Mouse (Mus musculus) hindlimb bud, embryonic 11.5 days (tissue): ENCODE data around the gene Ech1.
"Not testable (repeated sequence)": the region's sequence is repeated elsewhere in the genome, so short reads cannot be mapped to it uniquely, and the experiment has no call there.

ENCODE experiments used
- DNase-seq: peaks from one replicate; pipeline ENCODE4 v3.0.0-alpha.2; 2012; ENCODE audit warnings: low read depth, low spot score; ENCODE audit errors: extremely low spot score

Gene Ech1

DNA sequence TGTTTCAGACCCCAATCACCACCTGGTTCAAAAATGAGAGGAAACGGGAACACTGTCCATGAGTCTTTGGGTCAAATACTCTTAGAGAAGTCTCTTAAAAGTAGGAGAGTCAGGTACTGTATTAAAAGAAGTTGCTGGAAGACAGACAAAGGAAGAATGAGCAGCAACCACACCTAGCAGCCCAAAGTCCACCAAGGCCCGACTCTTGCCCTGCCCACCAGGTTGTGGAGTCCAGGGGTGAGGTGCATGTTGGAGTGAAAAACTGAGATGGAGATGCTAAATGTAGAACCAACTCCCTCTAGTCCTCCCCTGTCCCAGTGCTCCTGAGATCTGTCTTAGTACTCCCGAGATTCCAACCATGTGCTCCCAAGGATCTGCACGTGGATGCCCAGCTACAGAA lies 25.6 kb downstream of the Ech1 start:
- DNase-seq: no peak

DNA sequence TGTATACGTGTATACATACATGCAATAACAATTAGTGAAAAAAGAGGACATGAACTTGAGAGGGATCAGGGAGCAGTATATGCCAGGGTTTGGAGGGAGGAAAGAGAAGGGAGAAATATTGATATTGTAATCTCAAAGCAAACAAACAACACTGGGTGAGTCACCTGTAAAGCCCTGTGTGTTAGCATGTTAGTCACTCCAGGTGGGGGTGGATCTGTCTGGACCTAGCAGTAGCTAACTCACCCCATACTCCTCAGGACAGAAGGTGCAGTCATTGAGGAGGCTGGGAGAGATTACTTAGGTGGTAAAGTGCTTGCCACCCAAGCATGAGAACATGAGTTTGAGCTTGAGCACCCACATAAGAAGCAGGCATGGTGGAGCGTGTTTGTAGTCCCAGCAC lies 34.9 kb downstream of the Ech1 start:
- DNase-seq: no peak

DNA sequence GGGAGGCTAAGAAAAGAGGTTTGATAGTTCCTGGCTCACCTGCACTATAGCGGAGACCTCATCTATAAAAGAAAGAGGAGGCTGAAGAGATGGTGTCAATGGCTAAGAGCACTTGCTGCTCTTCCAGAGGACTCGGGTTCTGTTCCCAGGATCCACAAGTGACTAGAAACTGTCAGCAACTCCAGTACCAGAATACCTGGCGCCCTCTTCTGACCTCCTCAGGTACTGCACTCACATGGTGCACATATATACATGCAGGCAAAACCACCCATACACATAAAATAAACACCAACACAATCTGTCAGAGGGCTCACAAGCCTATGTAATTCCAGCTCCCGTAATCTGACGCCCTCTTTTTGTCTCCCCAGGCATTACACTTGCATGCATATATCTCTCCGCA lies 35.9 kb downstream of the Ech1 start:
- DNase-seq: no peak

DNA sequence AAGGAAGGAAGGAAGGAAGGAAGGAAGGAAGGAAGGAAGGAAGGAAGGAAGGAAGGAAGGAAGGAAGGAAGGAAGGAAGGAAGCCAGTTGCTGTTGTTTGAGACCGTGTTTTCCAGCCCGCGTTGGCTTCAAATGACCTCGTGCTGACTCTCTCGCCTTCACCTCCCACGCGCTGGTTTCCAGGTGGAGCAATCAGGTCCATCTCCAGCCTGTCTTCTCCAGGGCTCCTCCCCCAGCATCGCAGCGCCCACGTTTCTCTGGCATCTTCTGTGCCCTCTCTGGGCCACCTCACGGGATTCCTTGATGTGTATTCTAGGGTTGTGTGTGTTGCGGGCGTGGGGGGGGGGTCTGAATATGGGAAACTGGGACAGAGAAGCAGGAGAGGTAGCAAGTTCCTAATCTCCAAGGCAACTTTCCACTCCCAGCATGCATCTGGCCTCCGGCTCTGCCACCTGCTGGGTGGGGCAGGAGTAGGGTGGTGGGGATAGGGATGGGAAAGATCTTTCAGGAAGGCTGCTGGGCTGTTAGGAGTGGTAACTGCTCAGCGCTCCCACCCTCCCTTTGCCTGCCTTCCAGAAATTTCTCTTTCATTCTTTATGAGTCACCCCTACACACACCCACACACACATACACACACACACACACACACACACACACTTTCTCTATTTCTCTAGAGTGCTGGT lies 37.9 kb downstream of the Ech1 start:
- no peak for DNase-seq

DNA sequence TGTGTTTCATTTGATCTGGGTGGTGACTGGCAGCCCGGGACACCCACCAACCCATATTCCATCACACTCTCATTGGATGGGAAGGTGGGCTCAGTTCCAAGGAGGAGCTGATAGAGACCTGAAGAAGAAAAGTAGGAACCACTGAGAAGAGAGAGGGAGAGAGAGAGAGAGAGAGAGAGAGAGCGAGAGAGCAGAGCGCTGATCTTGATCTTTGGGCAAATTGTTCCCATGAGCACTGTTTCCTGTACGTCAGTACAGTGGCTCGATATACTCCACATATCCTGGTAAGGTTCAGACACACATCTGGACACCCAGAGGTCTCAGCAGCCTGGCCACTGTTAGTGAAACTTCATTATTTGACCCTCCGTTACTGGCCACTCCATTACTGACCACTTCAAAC lies 38.5 kb downstream of the Ech1 start, which contains the start of gene Lgals7:
TSS of gene Lgals7 (plus strand) at position 314 of the 400 bp plus-strand sequence.
- DNase-seq: no peak

GRCm38 (mm10) chr7:28864288-28864750 lies 39.3 kb downstream of the Ech1 start:
- DNase-seq: no peak

DNA sequence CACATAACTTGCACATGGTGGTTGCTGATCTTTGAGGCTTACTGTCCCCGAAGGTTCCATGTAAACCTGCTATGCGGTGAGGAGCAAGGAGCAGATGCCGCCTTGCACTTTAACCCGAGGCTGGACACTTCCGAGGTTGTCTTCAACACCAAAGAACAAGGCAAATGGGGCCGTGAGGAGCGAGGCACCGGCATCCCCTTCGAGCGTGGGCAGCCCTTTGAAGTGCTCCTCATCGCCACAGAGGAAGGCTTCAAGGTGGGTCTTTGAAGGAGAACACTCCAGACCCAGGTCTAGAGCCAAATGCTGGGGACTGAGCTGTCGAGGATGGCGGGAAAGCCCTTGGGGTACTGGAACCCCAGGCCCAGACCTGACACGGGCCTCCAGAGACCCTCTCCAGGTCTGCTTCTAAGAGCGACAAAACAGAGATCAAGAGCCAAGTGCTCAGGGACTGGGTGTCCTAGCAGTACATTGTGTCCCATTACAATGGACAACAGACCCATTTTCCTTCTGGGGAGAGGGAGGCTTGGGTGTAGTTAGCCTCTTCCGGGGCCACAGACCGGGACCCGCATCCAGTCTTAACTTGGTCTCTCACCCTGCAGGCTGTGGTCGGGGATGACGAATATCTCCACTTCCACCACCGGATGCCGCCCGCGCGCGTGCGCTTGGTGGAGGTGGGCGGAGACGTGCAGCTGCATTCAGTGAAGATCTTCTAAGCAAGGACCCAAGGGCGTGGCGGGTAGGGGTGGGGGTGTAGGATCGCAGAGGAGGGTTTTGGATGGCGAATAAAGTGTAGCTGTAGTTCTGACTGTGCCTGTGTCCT lies 40.7 kb downstream of the Ech1 start:
- no peak for DNase-seq

DNA sequence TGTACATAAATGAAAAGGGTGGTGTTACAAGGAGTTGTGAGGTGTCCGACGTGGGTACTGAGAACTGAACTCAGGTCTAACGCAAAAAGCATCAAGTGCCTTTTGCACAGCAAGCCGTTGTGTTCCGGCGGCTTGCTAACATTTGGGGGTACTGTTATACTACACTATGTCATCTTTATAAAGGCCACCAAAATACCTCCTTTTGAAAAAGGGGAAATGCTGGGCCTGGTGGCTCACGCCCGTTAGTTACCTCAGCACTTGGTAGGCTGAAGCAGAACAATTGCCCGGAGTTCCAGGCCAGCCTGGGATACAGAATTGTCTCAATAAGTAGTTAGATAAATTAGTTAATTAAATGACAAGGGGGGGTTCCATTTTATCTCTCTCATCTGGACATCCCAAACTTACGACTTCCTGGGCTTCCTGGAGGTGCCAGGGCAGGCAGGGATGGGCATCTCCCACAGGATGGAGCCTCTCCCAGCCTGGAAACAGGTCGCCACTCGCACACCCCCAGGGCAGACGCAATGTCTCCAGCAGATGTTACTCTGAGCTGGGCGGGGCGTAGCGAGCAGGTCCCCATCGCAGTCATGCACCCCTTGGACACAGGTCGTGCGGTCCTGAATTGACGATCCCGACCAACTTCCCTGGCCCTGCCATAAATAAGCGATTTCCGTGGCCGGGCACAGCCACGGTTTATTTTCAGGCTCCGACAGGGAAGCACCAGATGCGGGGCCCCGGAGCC lies 41.9 kb downstream of the Ech1 start:
- DNase-seq: no peak

DNA sequence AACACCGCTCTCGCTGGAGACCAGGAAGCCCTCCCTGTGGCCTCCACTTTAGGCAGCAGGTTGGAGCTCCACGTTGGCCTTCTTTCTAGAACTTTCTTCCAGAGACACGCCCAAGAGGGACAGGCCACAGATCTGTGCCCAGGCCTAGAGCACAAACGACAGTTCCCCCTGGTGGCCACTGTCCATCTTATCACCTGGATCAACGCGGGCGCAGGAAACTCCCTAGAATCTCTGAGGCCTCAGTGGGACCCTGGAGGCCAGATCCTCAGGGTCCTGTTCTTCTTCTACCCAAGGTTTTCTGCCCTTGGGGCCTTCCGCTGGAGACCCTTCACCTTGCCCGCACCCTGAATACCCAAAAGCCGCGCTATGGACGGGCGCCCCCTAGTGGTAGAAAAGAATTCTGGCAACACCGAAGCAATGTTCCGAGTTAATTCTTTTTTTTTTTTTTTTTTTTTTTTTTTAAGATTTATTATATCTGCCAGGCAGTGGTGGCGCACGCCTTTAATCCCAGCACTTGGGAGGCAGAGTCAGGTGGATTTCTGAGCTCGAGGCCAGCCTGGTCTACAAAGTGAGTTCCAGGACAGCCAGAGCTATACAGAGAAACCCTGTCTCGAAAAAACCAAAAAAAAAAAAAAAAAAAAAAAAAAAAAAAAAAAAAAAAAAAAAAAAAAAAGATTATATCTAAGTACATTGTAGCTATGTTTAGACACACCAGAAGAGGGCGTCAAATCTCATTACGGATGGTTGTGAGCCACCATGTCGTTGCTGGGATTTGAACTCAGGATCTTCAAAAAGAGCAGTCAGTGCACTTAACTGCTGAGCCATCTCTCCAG lies 42.7 kb downstream of the Ech1 start:
- not testable (repeated sequence) for DNase-seq

GRCm38 (mm10) chr7:28870901-28871664 lies 46.1 kb downstream of the Ech1 start:
- no peak for DNase-seq

- DNase-seq: no peak
These were observed 49.5 kb downstream of the Ech1 start for GRCm38 (mm10) chr7:28874565-28874964.

DNA sequence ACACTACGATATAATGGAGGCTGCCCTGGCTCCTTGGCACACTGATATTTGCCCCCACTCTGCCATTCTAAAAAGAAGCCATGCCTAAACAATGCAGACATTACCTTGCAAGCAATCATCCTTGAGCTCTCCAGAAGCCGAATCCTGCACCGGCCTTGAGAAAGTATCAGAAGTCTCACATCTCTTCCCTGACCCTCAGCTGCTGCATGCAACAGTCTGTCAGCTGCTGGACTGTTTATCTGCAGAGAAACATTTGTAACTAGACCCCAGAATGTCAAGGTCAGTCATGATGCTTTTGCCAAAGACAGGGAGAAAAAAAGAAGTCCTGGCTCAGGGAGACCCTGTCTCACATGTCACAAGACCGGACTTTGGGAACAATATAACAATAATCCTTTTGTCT lies 51.1 kb downstream of the Ech1 start:
- no peak for DNase-seq

DNA sequence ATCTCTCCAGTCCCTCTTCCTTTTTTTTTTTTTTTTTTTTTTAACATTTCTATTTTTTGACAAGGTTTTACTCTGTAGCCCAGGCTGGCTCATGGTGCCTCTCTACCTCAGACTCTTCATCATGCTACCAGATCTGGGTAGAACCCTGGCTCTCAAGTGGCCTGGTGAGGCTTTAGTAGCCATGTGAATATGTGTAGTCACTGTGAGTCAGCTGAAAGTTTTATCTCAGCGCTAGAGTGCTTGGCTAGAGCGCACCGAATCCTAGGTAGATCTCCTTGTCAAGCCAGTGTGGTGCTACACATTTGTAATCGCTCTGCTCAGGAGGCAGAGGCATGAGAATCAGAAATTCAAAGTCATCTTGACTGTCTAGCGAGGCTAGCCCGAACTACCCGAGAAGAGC lies 52.1 kb downstream of the Ech1 start:
- DNase-seq: no peak

- DNase-seq: no peak
These were observed 52.8 kb downstream of the Ech1 start for GRCm38 (mm10) chr7:28877856-28878255.

DNA sequence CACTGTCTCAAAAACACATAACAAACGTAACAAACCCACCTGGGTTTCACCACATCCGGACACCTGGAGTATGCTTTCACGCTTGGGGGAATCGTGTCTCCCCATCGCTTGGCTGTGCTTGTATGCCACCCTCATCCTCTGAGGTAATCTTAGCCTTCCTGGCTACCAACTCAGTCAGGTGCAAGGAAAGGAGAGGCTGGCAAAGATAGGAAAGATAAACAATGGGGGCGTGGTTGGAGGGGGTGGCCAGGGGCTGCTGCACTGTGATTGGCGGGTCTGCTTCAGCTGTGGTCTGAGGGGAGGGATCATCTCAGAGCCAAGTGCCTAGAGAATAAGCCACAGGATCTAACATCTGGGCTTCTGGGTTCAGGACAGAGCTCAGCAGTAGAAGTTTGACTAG lies 54.6 kb downstream of the Ech1 start:
- no peak for DNase-seq

- DNase-seq: no peak
These were observed 55.5 kb downstream of the Ech1 start for GRCm38 (mm10) chr7:28880554-28880953.

DNA sequence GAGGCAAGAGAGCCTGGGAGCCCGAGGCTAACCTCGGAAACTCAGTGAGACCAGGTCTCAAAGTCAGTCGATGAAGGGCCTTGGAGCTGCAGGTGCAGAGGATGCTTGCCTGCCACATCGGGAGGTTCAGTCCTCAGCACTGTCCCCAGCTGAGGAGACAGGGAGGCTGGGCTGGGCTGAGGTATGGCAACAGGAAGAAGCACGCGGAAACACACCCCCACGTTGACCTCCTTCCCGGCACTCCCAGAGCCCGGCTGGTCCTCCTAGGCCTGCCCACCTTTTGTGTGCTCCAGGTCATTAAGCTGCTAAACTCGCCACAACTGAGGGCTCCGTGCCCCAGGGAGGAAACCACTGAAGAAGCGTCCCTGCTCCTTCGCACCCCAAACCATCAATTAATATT lies 56.2 kb downstream of the Ech1 start, which contains the start of gene Capn12:
TSS of gene Capn12 (plus strand) at position 224 of the 400 bp plus-strand sequence.
- DNase-seq: no peak
